ENCODE assay signal across 21 mouse cellular contexts in the genomic region with DNA sequence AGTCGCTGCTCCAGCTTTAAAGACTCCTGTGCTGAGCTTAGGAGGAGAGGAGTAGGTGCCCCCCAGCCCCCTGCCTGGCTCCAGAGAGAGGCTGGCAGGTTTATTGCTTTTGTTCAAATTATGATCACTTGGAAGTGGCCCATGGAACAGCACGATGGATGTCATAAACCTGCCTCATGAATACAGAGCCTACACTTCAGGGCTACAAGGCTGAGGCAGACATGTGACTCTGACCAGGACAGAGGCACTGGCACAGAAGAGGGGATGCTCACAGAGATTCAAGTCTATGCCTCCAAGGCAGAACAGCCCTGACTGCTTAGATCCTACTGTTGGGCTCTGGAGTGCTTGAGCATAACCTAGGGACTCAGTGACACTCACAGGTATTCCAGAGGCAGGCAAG. TPM values are rescaled to one million over a fixed set of nuclear protein-coding genes. Genes with fewer than 3 reads are reported as not detected.
DNase-seq lines count a peak whose midpoint lies in the region; ATAC-seq and TF ChIP-seq lines count a peak whose summit lies in the region.
"Had no signal": no experiment of that assay in that cellular context is flagged by ENCODE, and none has a peak within 500 bp of the region (broad histone marks: within the 10 kb centered on the region; RNA-seq: fewer than 3 reads in every experiment).

No protein-coding gene starts in this region.

- H3K27ac ChIP-seq in limb, embryonic 13.5 days = no peak overlapping the region
- no peak overlapping the region for H3K27ac ChIP-seq in limb, embryonic 10.5 days
- 0 out of 2 replicates have a peak overlapping the region, but pooled peaks have one; percentile 0 for H3K27ac ChIP-seq in embryonic facial prominence, embryonic 10.5 days (replicated peaks)
- H3K27ac ChIP-seq in neural tube, embryonic 12.5 days = 0 out of 2 replicates have a peak overlapping the region, but pooled peaks have one; percentile 10
- H3K27ac ChIP-seq in neural tube, embryonic 14.5 days (ENCODE audit: low read depth, low read length) = peak overlapping the region; percentile 49
- no peak overlapping the region for H3K27ac ChIP-seq in left cerebral cortex, adult 2 months
- H3K27ac ChIP-seq: embryonic facial prominence, embryonic 12.5 days; forebrain, embryonic 13.5 days; forebrain, embryonic 15.5 days had no signal

- H3K9ac ChIP-seq in limb, embryonic 13.5 days = peak overlapping the region; percentile 10; the same call in 1 of the 2 replicates
- no peak overlapping the region for H3K9ac ChIP-seq in neural tube, embryonic 12.5 days
- no peak overlapping the region for H3K9ac ChIP-seq in neural tube, embryonic 14.5 days (replicated peaks; ENCODE audit: low read depth, low read length)
- H3K9ac ChIP-seq: embryonic facial prominence, embryonic 12.5 days; forebrain, embryonic 13.5 days; forebrain, embryonic 15.5 days had no signal

- no peak overlapping the region for H3K4me3 ChIP-seq in limb, embryonic 13.5 days
- H3K4me3 ChIP-seq in limb, embryonic 10.5 days = no peak overlapping the region
- H3K4me3 ChIP-seq in embryonic facial prominence, embryonic 10.5 days = no peak overlapping the region
- H3K4me3 ChIP-seq in neural tube, embryonic 12.5 days = no peak overlapping the region
- no peak overlapping the region for H3K4me3 ChIP-seq in neural tube, embryonic 14.5 days (ENCODE audit: low read depth, low read length)
- H3K4me3 ChIP-seq in left cerebral cortex, adult 2 months = no peak overlapping the region
- H3K4me3 ChIP-seq: embryonic facial prominence, embryonic 12.5 days; forebrain, embryonic 13.5 days; forebrain, embryonic 15.5 days had no signal

- intact Hi-C loops in left cerebral cortex, adult 2 months (cut with DNase I) = no loop called here

- TF ChIP-seq CTCF in left cerebral cortex, adult 2 months (IDR thresholded peaks at IDR 0.05) = no peak

- H3K4me2 ChIP-seq in limb, embryonic 13.5 days (replicated peaks) = no peak overlapping the region
- no peak overlapping the region for H3K4me2 ChIP-seq in neural tube, embryonic 12.5 days (replicated peaks)
- no peak overlapping the region for H3K4me2 ChIP-seq in neural tube, embryonic 14.5 days (ENCODE audit: low read depth, low read length)
- H3K4me2 ChIP-seq: embryonic facial prominence, embryonic 12.5 days; forebrain, embryonic 13.5 days; forebrain, embryonic 15.5 days had no signal

- WGBS in limb, embryonic 13.5 days = 38% methylated on average over 2 of the region's 2 CpGs
- WGBS in limb, embryonic 10.5 days = 68% methylated on average over 2 of the region's 2 CpGs
- 90% methylated on average over 2 of the region's 2 CpGs for WGBS in embryonic facial prominence, embryonic 10.5 days
- WGBS in neural tube, embryonic 12.5 days = 38% methylated on average over 2 of the region's 2 CpGs
- WGBS in neural tube, embryonic 14.5 days = 21% methylated on average over 2 of the region's 2 CpGs

- H3K27me3 ChIP-seq in limb, embryonic 13.5 days = no peaks in the 10 kb centered on the region
- H3K27me3 ChIP-seq in limb, embryonic 10.5 days (ENCODE audit: low read depth, poor library complexity, severe bottlenecking) = no peaks in the 10 kb centered on the region
- H3K27me3 ChIP-seq in embryonic facial prominence, embryonic 10.5 days (replicated peaks; ENCODE audit: low read depth, poor library complexity, severe bottlenecking) = no peaks in the 10 kb centered on the region
- H3K27me3 ChIP-seq in neural tube, embryonic 12.5 days (replicated peaks) = no peaks in the 10 kb centered on the region
- H3K27me3 ChIP-seq in neural tube, embryonic 14.5 days (ENCODE audit: control insufficient read depth, insufficient read depth, low read length) = no peaks in the 10 kb centered on the region
- H3K27me3 ChIP-seq: embryonic facial prominence, embryonic 12.5 days; forebrain, embryonic 13.5 days; forebrain, embryonic 15.5 days had no signal

- no peak for ATAC-seq in limb, embryonic 13.5 days (ENCODE audit: low FRiP score, low read depth)
- ATAC-seq in neural tube, embryonic 12.5 days (ENCODE audit: low FRiP score, low read depth) = 0 out of 2 replicates have a peak, but pooled peaks have one; percentile 55
- ATAC-seq in neural tube, embryonic 14.5 days (ENCODE audit: low read depth) = peak; percentile 80
- ATAC-seq: forebrain, embryonic 13.5 days; forebrain, embryonic 15.5 days had no signal

- H3K4me1 ChIP-seq in limb, embryonic 13.5 days = no peaks in the 10 kb centered on the region
- peaks cover 15% of the 10 kb centered on the region for H3K4me1 ChIP-seq in limb, embryonic 10.5 days
- peaks cover 21% of the 10 kb centered on the region for H3K4me1 ChIP-seq in embryonic facial prominence, embryonic 10.5 days
- H3K4me1 ChIP-seq in neural tube, embryonic 12.5 days = peaks cover 28% of the 10 kb centered on the region
- 0 out of 2 replicates have a peak, but pooled peaks cover 9% of the 10 kb centered on the region for H3K4me1 ChIP-seq in neural tube, embryonic 14.5 days (ENCODE audit: control insufficient read depth, insufficient read depth, low read length)
- H3K4me1 ChIP-seq: embryonic facial prominence, embryonic 12.5 days had no signal

- H3K36me3 ChIP-seq in limb, embryonic 13.5 days = peaks cover 14% of the 10 kb centered on the region
- H3K36me3 ChIP-seq in limb, embryonic 10.5 days = peaks cover 16% of the 10 kb centered on the region; the same call in 1 of the 2 replicates
- H3K36me3 ChIP-seq in embryonic facial prominence, embryonic 10.5 days (replicated peaks) = peaks cover 18% of the 10 kb centered on the region; the same call in 1 of the 2 replicates
- H3K36me3 ChIP-seq in neural tube, embryonic 12.5 days = no peaks in the 10 kb centered on the region; the same call in 1 of the 2 replicates
- no peaks in the 10 kb centered on the region for H3K36me3 ChIP-seq in neural tube, embryonic 14.5 days (ENCODE audit: control insufficient read depth, insufficient read depth, low read length)
- H3K36me3 ChIP-seq: embryonic facial prominence, embryonic 12.5 days; forebrain, embryonic 15.5 days had no signal

- no peak for DNase-seq in limb, embryonic 10.5 days (ENCODE audit: low spot score)
- no peak for DNase-seq in embryonic facial prominence, embryonic 10.5 days (ENCODE audit: low spot score)
- DNase-seq in spleen, postnatal 14 days (ENCODE audit: low spot score in 2 of 2) = no peak
- no peak for DNase-seq in left cerebral cortex, adult 2 months (ENCODE audit: extremely low spot score in 1 of 2, low spot score in 2 of 2)
- no peak for DNase-seq in gastrocnemius, postnatal 25 days
- DNase-seq: adrenal gland, adult 2 months; adrenal gland, postnatal 10 days; adrenal gland, postnatal 25 days; cerebellum, adult 11 months; cerebellum, adult 18-20 months; cerebellum, adult 8-10 months; cerebellum, adult 9-11 months; cerebellum, postnatal 14 days; cerebellum, postnatal 36 days; embryo, embryonic 11 days had no signal

- H3K9me3 ChIP-seq in limb, embryonic 13.5 days = no peaks in the 10 kb centered on the region
- H3K9me3 ChIP-seq in limb, embryonic 10.5 days (replicated peaks) = no peaks in the 10 kb centered on the region
- no peaks in the 10 kb centered on the region for H3K9me3 ChIP-seq in embryonic facial prominence, embryonic 10.5 days
- no peaks in the 10 kb centered on the region for H3K9me3 ChIP-seq in neural tube, embryonic 12.5 days
- no peaks in the 10 kb centered on the region for H3K9me3 ChIP-seq in neural tube, embryonic 14.5 days (ENCODE audit: control insufficient read depth, low read length)
- H3K9me3 ChIP-seq: embryonic facial prominence, embryonic 12.5 days; forebrain, embryonic 13.5 days; forebrain, embryonic 15.5 days had no signal

RNA-seq across cellular contexts. Expression of a gene that starts 39.3 kb away (rescaled TPM):
- polyA plus RNA-seq in limb, embryonic 13.5 days (2015; fragmentation: Nextera tagmentation; extraction: Ambion mirVana) = 16.0 and 17.3 TPM in 2 replicates
- 22.5 and 24.8 TPM in 2 replicates for polyA plus RNA-seq in limb, embryonic 10.5 days (2016; fragmentation: Nextera tagmentation; extraction: Ambion mirVana)
- 21.5 and 23.5 TPM in 2 replicates for polyA plus RNA-seq in embryonic facial prominence, embryonic 10.5 days (2016; fragmentation: Nextera tagmentation; extraction: Ambion mirVana)
- polyA plus RNA-seq in neural tube, embryonic 12.5 days (2016; fragmentation: Nextera tagmentation; extraction: Ambion mirVana) = 33.9 and 41.7 TPM in 2 replicates
- 21.2 and 23.5 TPM in 2 replicates for polyA plus RNA-seq in neural tube, embryonic 14.5 days (2014; fragmentation: Nextera tagmentation; extraction: Ambion mirVana)
- total RNA-seq in left cerebral cortex, adult 2 months (2021) = 10 to 100 TPM; 78.1 to 79.8 TPM
- total RNA-seq in gastrocnemius, postnatal 25 days (2021) = 10 to 100 TPM; 23.6 to 32.1 TPM

Comparison
In these comparisons a context has a peak if more than half of its experiments do, and no peak if none do; other contexts are left out.
1. H3K27ac ChIP-seq: peak in embryonic facial prominence, embryonic 10.5 days (single experiment), neural tube, embryonic 12.5 days (single experiment) and neural tube, embryonic 14.5 days (single experiment); none in limb, embryonic 13.5 days (single experiment), limb, embryonic 10.5 days (single experiment) and left cerebral cortex, adult 2 months (single experiment).